Mouse (Mus musculus) liver, postnatal 0 days (tissue): Measurements from ENCODE around the gene Pde4d.
"Not testable (repeated sequence)": the region's sequence is repeated elsewhere in the genome, so short reads cannot be mapped to it uniquely, and the experiment has no call there.

Source experiments
- CTCF ChIP-seq: sonication (generic); IDR thresholded peaks from 2 replicates; pipeline ENCODE4 v1.5.1; 2016; ENCODE audit warnings: antibody characterized with exemption, low read depth
- EP300 ChIP-seq: IDR thresholded peaks from 2 replicates; pipeline ENCODE4 v1.6.1; 2016; ENCODE audit warnings: antibody characterized with exemption, low read depth, mild to moderate bottlenecking

DNA sequence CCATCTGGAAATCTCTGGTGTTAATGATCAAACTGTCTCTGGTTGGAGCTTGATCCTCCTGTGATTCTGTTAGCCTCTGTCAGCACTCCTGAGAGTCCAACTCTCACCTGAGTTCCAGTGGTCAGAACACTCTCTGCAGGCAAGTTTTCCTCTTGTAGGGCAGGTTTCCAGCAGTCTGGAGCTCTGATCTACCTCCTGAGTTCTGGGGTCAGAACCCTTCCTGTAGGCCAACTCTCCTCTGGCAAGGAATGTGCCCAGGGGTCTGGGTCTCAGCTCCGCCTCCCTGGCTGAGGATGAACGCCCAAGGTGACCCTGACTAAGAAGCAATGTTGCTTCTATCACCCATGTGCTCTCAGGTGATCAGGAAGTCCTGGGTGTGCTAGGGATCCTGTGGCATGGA, 284.6 kb downstream of the Pde4d start:
- not testable (repeated sequence) for TF ChIP-seq CTCF, EP300
